Mouse (Mus musculus): ENCODE data around the gene Xpo6. TPM values are rescaled to one million over a fixed set of nuclear protein-coding genes. Genes with fewer than 3 reads are reported as not detected.

Gene Xpo6
- polyA plus RNA-seq, 1 experiment from 2014 or later: 20.0 TPM

- Histone ChIP-seq H3K9ac (ENCODE audit: low read depth, low read length) (no peak overlapping the region), H3K27ac (ENCODE audit: low read depth, low read length) (no peak overlapping the region), H3K9me3 (ENCODE audit: control insufficient read depth) (no peaks in the 10 kb centered on the region), H3K27me3 (replicated peaks; ENCODE audit: control insufficient read depth, insufficient read depth, low read length) (no peaks in the 10 kb centered on the region), H3K4me1 (replicated peaks; ENCODE audit: control insufficient read depth, insufficient read depth, low read length) (no peaks in the 10 kb centered on the region), H3K36me3 (ENCODE audit: control insufficient read depth, insufficient read depth) (peaks cover 28% of the 10 kb centered on the region), H3K4me3 (ENCODE audit: low read depth, low read length) (no peak overlapping the region), H3K4me2 (replicated peaks; ENCODE audit: low read depth) (no peak overlapping the region)
- ATAC-seq: no peak
- 69% methylated on average over 6 of the region's 6 CpGs for WGBS
- no peak for TF ChIP-seq CTCF (IDR thresholded peaks at IDR 0.05; ENCODE audit: low read depth)
These were observed 31.7 kb downstream of the Xpo6 start for GRCm38 (mm10) chr7:126168584-126168983.

DNA sequence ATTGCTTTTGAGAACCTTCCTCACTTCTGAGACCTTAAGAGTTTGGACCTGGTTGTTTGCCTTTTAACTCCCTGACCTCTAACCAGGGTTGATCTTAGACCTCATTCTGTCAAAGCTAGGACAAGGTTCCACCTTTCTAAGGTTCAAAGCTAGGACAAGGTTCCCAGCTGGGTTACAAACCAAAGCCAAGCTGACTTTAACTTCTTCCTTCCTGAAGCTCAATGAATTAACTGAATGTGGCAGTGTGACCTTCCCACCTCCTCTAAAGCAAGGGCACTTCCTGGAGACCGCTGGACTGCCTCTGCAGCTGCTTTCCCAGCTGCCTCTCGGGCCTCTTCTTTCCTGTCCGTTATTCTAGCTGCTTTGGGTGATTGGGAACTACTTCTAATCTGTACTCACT, 32.9 kb downstream of the Xpo6 start:
- Histone ChIP-seq H3K4me3 (ENCODE audit: low read depth, low read length) (no peak overlapping the region), H3K36me3 (ENCODE audit: control insufficient read depth, insufficient read depth) (peaks cover 28% of the 10 kb centered on the region), H3K27me3 (replicated peaks; ENCODE audit: control insufficient read depth, insufficient read depth, low read length) (no peaks in the 10 kb centered on the region), H3K9ac (ENCODE audit: low read depth, low read length) (no peak overlapping the region), H3K27ac (ENCODE audit: low read depth, low read length) (no peak overlapping the region; the same call in 1 of the 2 replicates), H3K4me1 (replicated peaks; ENCODE audit: control insufficient read depth, insufficient read depth, low read length) (no peaks in the 10 kb centered on the region), H3K4me2 (replicated peaks; ENCODE audit: low read depth) (no peak overlapping the region), H3K9me3 (ENCODE audit: control insufficient read depth) (no peaks in the 10 kb centered on the region)
- no peak for ATAC-seq
- 49% methylated on average over 3 of the region's 3 CpGs for WGBS
- no peak for TF ChIP-seq CTCF (IDR thresholded peaks at IDR 0.05; ENCODE audit: low read depth)

DNA sequence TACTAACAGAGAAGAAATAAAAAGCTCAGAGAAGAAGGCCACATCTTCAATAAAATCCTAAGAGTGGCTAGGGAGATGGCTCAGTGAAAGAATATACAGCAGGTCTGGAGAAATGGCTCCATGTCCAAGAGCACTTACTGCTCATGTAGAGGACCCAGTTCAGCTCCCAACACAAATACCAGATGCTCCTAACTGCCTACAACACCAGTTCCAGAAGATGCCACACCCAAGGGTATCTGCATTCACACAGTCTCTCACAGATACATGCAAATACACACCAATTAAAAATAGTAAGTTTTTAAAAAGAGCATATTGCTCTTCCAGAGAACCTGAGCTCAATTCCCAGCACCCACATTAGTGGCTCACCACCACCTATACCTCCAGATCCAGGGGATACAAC, 33.7 kb downstream of the Xpo6 start:
- Histone ChIP-seq H3K27ac (ENCODE audit: low read depth, low read length) (no peak overlapping the region), H3K36me3 (ENCODE audit: control insufficient read depth, insufficient read depth) (peaks cover 26% of the 10 kb centered on the region), H3K4me2 (replicated peaks; ENCODE audit: low read depth) (no peak overlapping the region), H3K4me1 (replicated peaks; ENCODE audit: control insufficient read depth, insufficient read depth, low read length) (no peaks in the 10 kb centered on the region), H3K9ac (ENCODE audit: low read depth, low read length) (no peak overlapping the region), H3K9me3 (ENCODE audit: control insufficient read depth) (no peaks in the 10 kb centered on the region), H3K27me3 (replicated peaks; ENCODE audit: control insufficient read depth, insufficient read depth, low read length) (no peaks in the 10 kb centered on the region), H3K4me3 (ENCODE audit: low read depth, low read length) (no peak overlapping the region)
- no peak for ATAC-seq
- no peak for TF ChIP-seq CTCF (IDR thresholded peaks at IDR 0.05; ENCODE audit: low read depth)

GRCm38 (mm10) chr7:126158238-126158637, 42.1 kb downstream of the Xpo6 start:
- Histone ChIP-seq H3K4me2 (replicated peaks; ENCODE audit: low read depth) (no peak overlapping the region), H3K27ac (ENCODE audit: low read depth, low read length) (no peak overlapping the region), H3K4me3 (ENCODE audit: low read depth, low read length) (no peak overlapping the region), H3K9me3 (ENCODE audit: control insufficient read depth) (no peaks in the 10 kb centered on the region), H3K4me1 (replicated peaks; ENCODE audit: control insufficient read depth, insufficient read depth, low read length) (no peaks in the 10 kb centered on the region), H3K27me3 (replicated peaks; ENCODE audit: control insufficient read depth, insufficient read depth, low read length) (no peaks in the 10 kb centered on the region), H3K36me3 (ENCODE audit: control insufficient read depth, insufficient read depth) (peaks cover 35% of the 10 kb centered on the region), H3K9ac (ENCODE audit: low read depth, low read length) (no peak overlapping the region)
- no peak for TF ChIP-seq CTCF (IDR thresholded peaks at IDR 0.05; ENCODE audit: low read depth)
- ATAC-seq: no peak
- WGBS: 71% methylated on average over 3 of the region's 3 CpGs

- 53% methylated on average over 1 of the region's 1 CpGs for WGBS
These were observed 44.6 kb downstream of the Xpo6 start for GRCm38 (mm10) chr7:126155746-126156145.

GRCm38 (mm10) chr7:126154731-126155130, 45.6 kb downstream of the Xpo6 start:
- no peaks in the 10 kb centered on the region for H3K27me3 ChIP-seq (replicated peaks; ENCODE audit: control insufficient read depth, insufficient read depth, low read length)
- no peak overlapping the region for H3K9ac ChIP-seq (ENCODE audit: low read depth, low read length)
- peaks cover 42% of the 10 kb centered on the region for H3K36me3 ChIP-seq (ENCODE audit: control insufficient read depth, insufficient read depth)
- no peaks in the 10 kb centered on the region for H3K4me1 ChIP-seq (replicated peaks; ENCODE audit: control insufficient read depth, insufficient read depth, low read length)
- no peak for ATAC-seq
- TF ChIP-seq CTCF (IDR thresholded peaks at IDR 0.05; ENCODE audit: low read depth): no peak
- 79% methylated on average over 5 of the region's 5 CpGs for WGBS
- no peak overlapping the region for H3K4me3 ChIP-seq (ENCODE audit: low read depth, low read length)
- no peak overlapping the region for H3K27ac ChIP-seq (ENCODE audit: low read depth, low read length)
- H3K4me2 ChIP-seq (replicated peaks; ENCODE audit: low read depth): no peak overlapping the region
- H3K9me3 ChIP-seq (ENCODE audit: control insufficient read depth): no peaks in the 10 kb centered on the region

More at GRCm38 (mm10) chr7:126155746-126156145, 44.6 kb downstream of the Xpo6 start:
- Histone ChIP-seq H3K27ac (ENCODE audit: low read depth, low read length) (no peak overlapping the region), H3K4me2 (replicated peaks; ENCODE audit: low read depth) (no peak overlapping the region), H3K36me3 (ENCODE audit: control insufficient read depth, insufficient read depth) (peaks cover 46% of the 10 kb centered on the region), H3K4me3 (ENCODE audit: low read depth, low read length) (no peak overlapping the region), H3K4me1 (replicated peaks; ENCODE audit: control insufficient read depth, insufficient read depth, low read length) (no peaks in the 10 kb centered on the region), H3K9me3 (ENCODE audit: control insufficient read depth) (no peaks in the 10 kb centered on the region), H3K27me3 (replicated peaks; ENCODE audit: control insufficient read depth, insufficient read depth, low read length) (no peaks in the 10 kb centered on the region), H3K9ac (ENCODE audit: low read depth, low read length) (no peak overlapping the region)
- ATAC-seq: no peak
- no peak for TF ChIP-seq CTCF (IDR thresholded peaks at IDR 0.05; ENCODE audit: low read depth)

DNA sequence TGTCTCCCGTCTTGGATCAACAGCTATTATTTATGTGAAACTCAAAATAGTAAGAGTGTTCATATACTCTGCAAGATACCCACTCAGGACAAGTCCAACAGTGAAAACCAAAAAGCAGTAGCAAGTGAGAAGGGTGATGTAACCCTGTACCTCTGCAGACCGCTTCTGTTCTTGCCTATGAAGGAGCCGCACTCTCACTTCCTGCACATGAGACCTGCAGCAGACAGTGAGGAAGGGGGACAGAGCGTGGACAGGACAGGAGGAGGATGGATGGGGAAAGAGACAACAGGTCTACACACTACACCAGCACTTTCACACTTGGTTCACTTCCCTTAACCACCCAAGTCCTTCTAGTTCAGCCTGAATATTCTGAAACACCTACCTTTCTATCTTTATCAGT, 48.0 kb downstream of the Xpo6 start:
- H3K36me3 ChIP-seq (ENCODE audit: control insufficient read depth, insufficient read depth): peaks cover 52% of the 10 kb centered on the region
- H3K4me2 ChIP-seq (replicated peaks; ENCODE audit: low read depth): no peak overlapping the region
- ATAC-seq: no peak
- 87% methylated on average over 4 of the region's 4 CpGs for whole genome bisulfite sequencing
- no peaks in the 10 kb centered on the region for H3K9me3 ChIP-seq (ENCODE audit: control insufficient read depth)
- H3K27ac ChIP-seq (ENCODE audit: low read depth, low read length): no peak overlapping the region
- H3K9ac ChIP-seq (ENCODE audit: low read depth, low read length): no peak overlapping the region
- no peaks in the 10 kb centered on the region for H3K27me3 ChIP-seq (replicated peaks; ENCODE audit: control insufficient read depth, insufficient read depth, low read length)
- no peak for TF ChIP-seq CTCF (IDR thresholded peaks at IDR 0.05; ENCODE audit: low read depth)
- no peaks in the 10 kb centered on the region for H3K4me1 ChIP-seq (replicated peaks; ENCODE audit: control insufficient read depth, insufficient read depth, low read length)
- H3K4me3 ChIP-seq (ENCODE audit: low read depth, low read length): no peak overlapping the region
